Mouse (Mus musculus) CH12.LX (cell line): ENCODE measurements around the gene Grcc10.

Source experiments
- CTCF ChIP-seq, 2 experiments: IDR thresholded peaks in 1 of 2; conservative IDR thresholded peaks in 1 of 2; 2 replicates each; pipeline ENCODE4 v1.5.1; 2011 to 2012; ENCODE audit warnings: low read depth in 2 of 2, low read length in 2 of 2, improper control_type of control experiment in 1 of 2, inconsistent platforms in 1 of 2, mild to moderate bottlenecking in 1 of 2, moderate library complexity in 1 of 2
- ELF1 ChIP-seq: IDR thresholded peaks from 2 replicates; pipeline ENCODE4 v1.6.1; 2014; ENCODE audit warnings: low read depth, mild to moderate bottlenecking, inconsistent platforms, low read length, improper control_type of control experiment
- ETS1 ChIP-seq: conservative IDR thresholded peaks from 2 replicates; pipeline ENCODE4 v1.6.1; 2012; ENCODE audit warnings: low read depth, mild to moderate bottlenecking, inconsistent platforms, low read length, improper control_type of control experiment, moderate library complexity
- KAT2A ChIP-seq: IDR thresholded peaks from 2 replicates; pipeline ENCODE4 v1.6.1; 2012; ENCODE audit warnings: low read length, improper control_type of control experiment, inconsistent platforms; ENCODE audit not compliant: insufficient replicate concordance
- POLR2A ChIP-seq: IDR thresholded peaks from 2 replicates; pipeline ENCODE4 v1.6.1; 2011; ENCODE audit warnings: low read depth, mild to moderate bottlenecking, improper control_type of control experiment, low read length

- TF ChIP-seq POLR2A: no peak
- no peak for TF ChIP-seq KAT2A
- TF ChIP-seq CTCF (conservative IDR thresholded peaks at IDR 0.05 in 1 of 2, IDR thresholded peaks at IDR 0.05 in 1 of 2; ENCODE audit: low read depth in 2 of 2, low read length in 2 of 2): no peak
- TF ChIP-seq ELF1: no peak
- no peak for TF ChIP-seq ETS1
Observed at GRCm38 (mm10) chr6:124699962-124700610, 41.1 kb downstream of the Grcc10 start.
